Mouse (Mus musculus) cortical plate, adult 2 months (tissue): Measurements from ENCODE around the gene Srrm3.

Source experiments
- CTCF ChIP-seq: fragments of 200-500 bp; IDR thresholded peaks from 2 replicates; pipeline ENCODE4 v1.5.1; 2011; ENCODE audit warnings: mild to moderate bottlenecking, control low read depth, low read length; ENCODE audit not compliant: insufficient read depth; ENCODE audit errors: extremely low read depth
- POLR2A ChIP-seq: fragments of 200-500 bp; IDR thresholded peaks from 2 replicates; pipeline ENCODE4 v1.6.1; 2011; ENCODE audit warnings: mild to moderate bottlenecking, low read length, control low read depth; ENCODE audit not compliant: insufficient read depth; ENCODE audit errors: extremely low read depth

DNA sequence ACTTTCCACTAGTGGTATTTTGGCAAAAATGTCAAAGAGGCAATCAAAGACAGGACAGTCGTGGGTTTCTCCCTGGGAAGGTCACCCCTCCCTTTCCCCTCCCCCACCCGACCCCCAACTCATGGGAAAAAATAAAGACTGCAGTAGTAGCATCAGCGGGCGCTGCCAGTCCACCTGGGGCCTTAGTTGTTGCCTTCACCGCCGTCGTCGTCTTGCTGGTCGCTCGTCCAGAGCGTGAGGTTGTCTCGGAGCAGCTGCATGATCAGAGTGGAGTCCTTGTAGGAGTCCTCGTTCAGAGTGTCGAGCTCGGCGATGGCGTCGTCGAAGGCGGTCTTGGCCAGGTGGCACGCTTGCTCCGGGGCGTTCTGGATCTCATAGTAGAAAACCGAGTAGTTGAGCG is 104.1 kb downstream of the Srrm3 start:
- TF ChIP-seq CTCF, result no peak
- no peak for TF ChIP-seq POLR2A
